Mouse (Mus musculus) liver (tissue): Measurements from ENCODE around the gene Impg1.

ENCODE experiments used
- DNase-seq: peaks from one replicate; pipeline ENCODE4 v3.0.0-alpha.2; 2020; ENCODE audit warnings: mixed read lengths

Impg1 gene

GRCm38 (mm10) chr9:80465381-80465780 lies at the start of gene Impg1:
Gene Impg1 (minus strand): TSS chr9:80465481.
- no peak for DNase-seq

- no peak for DNase-seq
Measured at GRCm38 (mm10) chr9:80509464-80510153, 44.3 kb upstream of the Impg1 start.

- no peak for DNase-seq
Measured at GRCm38 (mm10) chr9:80504496-80505012, 39.3 kb upstream of the Impg1 start.

GRCm38 (mm10) chr9:80491591-80491990 lies 26.3 kb upstream of the Impg1 start:
- DNase-seq, result no peak

- DNase-seq, result no peak
Measured at GRCm38 (mm10) chr9:80460420-80460819, 4.9 kb downstream of the Impg1 start.

GRCm38 (mm10) chr9:80450467-80451261 lies 14.6 kb downstream of the Impg1 start:
- no peak for DNase-seq

GRCm38 (mm10) chr9:80441096-80441710 lies 24.1 kb downstream of the Impg1 start:
- DNase-seq, result no peak

- no peak for DNase-seq
Measured at GRCm38 (mm10) chr9:80391404-80391803, 73.9 kb downstream of the Impg1 start.

GRCm38 (mm10) chr9:80391002-80391401 lies 74.3 kb downstream of the Impg1 start:
- no peak for DNase-seq

GRCm38 (mm10) chr9:80387890-80388289 lies 77.4 kb downstream of the Impg1 start:
- DNase-seq, result no peak

- no peak for DNase-seq
Measured at GRCm38 (mm10) chr9:80386492-80386891, 78.8 kb downstream of the Impg1 start.

- DNase-seq, result peak; percentile 9
Measured at GRCm38 (mm10) chr9:80386000-80386399, 79.3 kb downstream of the Impg1 start.

GRCm38 (mm10) chr9:80382711-80383110 lies 82.6 kb downstream of the Impg1 start:
- DNase-seq, result no peak

- no peak for DNase-seq
Measured at GRCm38 (mm10) chr9:80380078-80380645, 85.1 kb downstream of the Impg1 start.

- DNase-seq, result no peak
Measured at GRCm38 (mm10) chr9:80374100-80374499, 91.2 kb downstream of the Impg1 start.

GRCm38 (mm10) chr9:80373304-80373739 lies 92.0 kb downstream of the Impg1 start:
- DNase-seq, result no peak

GRCm38 (mm10) chr9:80368636-80369035 lies 96.6 kb downstream of the Impg1 start:
- no peak for DNase-seq

- no peak for DNase-seq
Measured at GRCm38 (mm10) chr9:80367520-80368204, 97.6 kb downstream of the Impg1 start.

GRCm38 (mm10) chr9:80360063-80360462 lies 105.2 kb downstream of the Impg1 start:
- DNase-seq, result no peak

- DNase-seq, result no peak
Measured at GRCm38 (mm10) chr9:80351678-80352331, 113.5 kb downstream of the Impg1 start.

GRCm38 (mm10) chr9:80351295-80351677 lies 114.0 kb downstream of the Impg1 start:
- no peak for DNase-seq

- DNase-seq, result no peak
Measured at GRCm38 (mm10) chr9:80344451-80345000, 120.8 kb downstream of the Impg1 start.
